Mouse (Mus musculus): ENCODE data around the gene Btbd3. TPM values are rescaled to one million over a fixed set of nuclear protein-coding genes. Genes with fewer than 3 reads are reported as not detected.
"Not testable (repeated sequence)": the region's sequence is repeated elsewhere in the genome, so short reads cannot be mapped to it uniquely, and the experiment has no call there.

Btbd3 gene
- polyA plus RNA-seq, 2 experiments = 1.8 to 2.0 TPM

GRCm38 (mm10) chr2:138315644-138316043 lies 59.3 kb downstream of the Btbd3 start:
- Histone ChIP-seq H3K9me3 (ENCODE audit: control insufficient read depth, low read length) (no peaks in the 10 kb centered on the region), H3K4me1 (replicated peaks; ENCODE audit: control insufficient read depth in 2 of 2, insufficient read depth in 2 of 2, low read length in 1 of 2) (no peaks in the 10 kb centered on the region), H3K27me3 (ENCODE audit: control insufficient read depth, insufficient read depth, low read length) (no peaks in the 10 kb centered on the region), H3K27ac (no peak overlapping the region), H3K4me2 (ENCODE audit: low read depth) (no peak overlapping the region), H3K4me3 (ENCODE audit: insufficient read depth in 1 of 2, low read depth in 2 of 2, low read length in 2 of 2) (no peak overlapping the region), H3K36me3 (replicated peaks; ENCODE audit: control insufficient read depth, insufficient read depth, low read depth) (no peaks in the 10 kb centered on the region), H3K9ac (replicated peaks) (no peak overlapping the region)
- whole genome bisulfite sequencing (ENCODE audit: insufficient replicate concordance) = 57% methylated on average over 7 of the region's 7 CpGs
- ATAC-seq (ENCODE audit: insufficient read depth) (no peak), DNase-seq (ENCODE audit: low read depth in 3 of 3, low spot score in 3 of 3) (no peak)
- no peak for TF ChIP-seq EP300 (IDR thresholded peaks at IDR 0.05; ENCODE audit: low read depth)
- no peak for TF ChIP-seq CTCF (IDR thresholded peaks at IDR 0.05; ENCODE audit: low read depth)

- H3K36me3 ChIP-seq (replicated peaks; ENCODE audit: control insufficient read depth, insufficient read depth, low read depth) = no peaks in the 10 kb centered on the region
- H3K9me3 ChIP-seq (ENCODE audit: control insufficient read depth, low read length) = no peaks in the 10 kb centered on the region
- TF ChIP-seq CTCF (IDR thresholded peaks at IDR 0.05; ENCODE audit: low read depth) = no peak
- no peak for TF ChIP-seq EP300 (IDR thresholded peaks at IDR 0.05; ENCODE audit: low read depth)
- DNase-seq (ENCODE audit: low read depth in 3 of 3, low spot score in 3 of 3) = no peak
- H3K4me2 ChIP-seq (ENCODE audit: low read depth) = no peak overlapping the region
- H3K27ac ChIP-seq = no peak overlapping the region
- no peak overlapping the region for H3K4me3 ChIP-seq (ENCODE audit: insufficient read depth in 1 of 2, low read depth in 2 of 2, low read length in 2 of 2)
- no peak for ATAC-seq (ENCODE audit: insufficient read depth)
- no peaks in the 10 kb centered on the region for H3K27me3 ChIP-seq (ENCODE audit: control insufficient read depth, insufficient read depth, low read length)
- H3K4me1 ChIP-seq (replicated peaks; ENCODE audit: control insufficient read depth in 2 of 2, insufficient read depth in 2 of 2, low read length in 1 of 2) = no peaks in the 10 kb centered on the region
- H3K9ac ChIP-seq (replicated peaks) = no peak overlapping the region
These were observed 64.0 kb downstream of the Btbd3 start for GRCm38 (mm10) chr2:138320408-138320807.

GRCm38 (mm10) chr2:138321041-138321481 lies 64.7 kb downstream of the Btbd3 start:
- no peak for DNase-seq (ENCODE audit: low read depth in 3 of 3, low spot score in 3 of 3)
- Histone ChIP-seq H3K9me3 (ENCODE audit: control insufficient read depth, low read length) (no peaks in the 10 kb centered on the region), H3K4me2 (ENCODE audit: low read depth) (no peak overlapping the region), H3K4me1 (replicated peaks; ENCODE audit: control insufficient read depth in 2 of 2, insufficient read depth in 2 of 2, low read length in 1 of 2) (no peaks in the 10 kb centered on the region), H3K27me3 (ENCODE audit: control insufficient read depth, insufficient read depth, low read length) (no peaks in the 10 kb centered on the region), H3K9ac (replicated peaks) (no peak overlapping the region), H3K27ac (no peak overlapping the region), H3K4me3 (ENCODE audit: insufficient read depth in 1 of 2, low read depth in 2 of 2, low read length in 2 of 2) (no peak overlapping the region), H3K36me3 (replicated peaks; ENCODE audit: control insufficient read depth, insufficient read depth, low read depth) (no peaks in the 10 kb centered on the region)
- TF ChIP-seq EP300 (IDR thresholded peaks at IDR 0.05; ENCODE audit: low read depth) (no peak), CTCF (IDR thresholded peaks at IDR 0.05; ENCODE audit: low read depth) (no peak)
- ATAC-seq (ENCODE audit: insufficient read depth) = no peak
- 36% methylated on average over 4 of the region's 4 CpGs for WGBS (ENCODE audit: insufficient replicate concordance)

GRCm38 (mm10) chr2:138322270-138323114 lies 66.1 kb downstream of the Btbd3 start:
- DNase-seq (ENCODE audit: low read depth in 3 of 3, low spot score in 3 of 3) (no peak), ATAC-seq (ENCODE audit: insufficient read depth) (no peak)
- WGBS (ENCODE audit: insufficient replicate concordance) = 56% methylated on average over 16 of the region's 16 CpGs
- Histone ChIP-seq H3K27me3 (ENCODE audit: control insufficient read depth, insufficient read depth, low read length) (no peaks in the 10 kb centered on the region), H3K4me2 (ENCODE audit: low read depth) (no peak overlapping the region), H3K9ac (replicated peaks) (no peak overlapping the region), H3K36me3 (replicated peaks; ENCODE audit: control insufficient read depth, insufficient read depth, low read depth) (no peaks in the 10 kb centered on the region), H3K4me3 (ENCODE audit: insufficient read depth in 1 of 2, low read depth in 2 of 2, low read length in 2 of 2) (no peak overlapping the region), H3K27ac (no peak overlapping the region), H3K9me3 (ENCODE audit: control insufficient read depth, low read length) (no peaks in the 10 kb centered on the region), H3K4me1 (replicated peaks; ENCODE audit: control insufficient read depth in 2 of 2, insufficient read depth in 2 of 2, low read length in 1 of 2) (no peaks in the 10 kb centered on the region)
- TF ChIP-seq CTCF (IDR thresholded peaks at IDR 0.05; ENCODE audit: low read depth) (no peak), EP300 (IDR thresholded peaks at IDR 0.05; ENCODE audit: low read depth) (no peak)

- H3K9ac ChIP-seq (replicated peaks) = no peak overlapping the region
- H3K36me3 ChIP-seq (replicated peaks; ENCODE audit: control insufficient read depth, insufficient read depth, low read depth) = no peaks in the 10 kb centered on the region
- DNase-seq (ENCODE audit: low read depth in 3 of 3, low spot score in 3 of 3) = no peak
- H3K4me3 ChIP-seq (ENCODE audit: insufficient read depth in 1 of 2, low read depth in 2 of 2, low read length in 2 of 2) = no peak overlapping the region
- H3K4me2 ChIP-seq (ENCODE audit: low read depth) = no peak overlapping the region
- H3K4me1 ChIP-seq (replicated peaks; ENCODE audit: control insufficient read depth in 2 of 2, insufficient read depth in 2 of 2, low read length in 1 of 2) = no peaks in the 10 kb centered on the region
- ATAC-seq (ENCODE audit: insufficient read depth) = no peak
- H3K9me3 ChIP-seq (ENCODE audit: control insufficient read depth, low read length) = no peaks in the 10 kb centered on the region
- H3K27me3 ChIP-seq (ENCODE audit: control insufficient read depth, insufficient read depth, low read length) = no peaks in the 10 kb centered on the region
- H3K27ac ChIP-seq = no peak overlapping the region
- TF ChIP-seq CTCF (IDR thresholded peaks at IDR 0.05; ENCODE audit: low read depth) = no peak
- no peak for TF ChIP-seq EP300 (IDR thresholded peaks at IDR 0.05; ENCODE audit: low read depth)
- 61% methylated on average over 4 of the region's 4 CpGs for WGBS (ENCODE audit: insufficient replicate concordance)
These were observed 70.0 kb downstream of the Btbd3 start for GRCm38 (mm10) chr2:138326367-138326766.

- H3K4me2 ChIP-seq (ENCODE audit: low read depth); H3K27me3 ChIP-seq (ENCODE audit: control insufficient read depth, insufficient read depth, low read length); DNase-seq (ENCODE audit: low read depth in 3 of 3, low spot score in 3 of 3); ATAC-seq (ENCODE audit: insufficient read depth); H3K9ac ChIP-seq (replicated peaks); H3K4me3 ChIP-seq (ENCODE audit: insufficient read depth in 1 of 2, low read depth in 2 of 2, low read length in 2 of 2); H3K9me3 ChIP-seq (ENCODE audit: control insufficient read depth, low read length); H3K4me1 ChIP-seq (replicated peaks; ENCODE audit: control insufficient read depth in 2 of 2, insufficient read depth in 2 of 2, low read length in 1 of 2); H3K36me3 ChIP-seq (replicated peaks; ENCODE audit: control insufficient read depth, insufficient read depth, low read depth); H3K27ac ChIP-seq: not testable (repeated sequence)
- 54% methylated on average over 2 of the region's 2 CpGs for WGBS (ENCODE audit: insufficient replicate concordance)
These were observed 77.8 kb downstream of the Btbd3 start for GRCm38 (mm10) chr2:138334198-138334597.
